Mouse (Mus musculus) G1E (cell line): ENCODE results near the gene Gpr155. TPM values are rescaled to one million over a fixed set of nuclear protein-coding genes. Genes with fewer than 3 reads are reported as not detected.

Experiments
- ATAC-seq: 2 replicates; pipeline ENCODE4 v1.8.0; 2016; ENCODE audit warnings: mild to moderate bottlenecking; ENCODE audit not compliant: insufficient number of reproducible peaks, poor library complexity, low FRiP score, severe bottlenecking; ENCODE audit errors: extremely low read depth
- DNase-seq: peaks from one replicate; pipeline ENCODE4 v3.0.0; 2012; ENCODE audit warnings: low spot score
- H3K27me3 ChIP-seq: 2 replicates; pipeline ENCODE4 v1.6.1; 2012; ENCODE audit warnings: mild to moderate bottlenecking, low read length, inconsistent platforms; ENCODE audit not compliant: insufficient read depth
- H3K36me3 ChIP-seq: replicated peaks from 2 replicates; pipeline ENCODE3; 2012; ENCODE audit warnings: mild to moderate bottlenecking, inconsistent platforms
- H3K4me1 ChIP-seq: 2 replicates; pipeline ENCODE4 v1.6.1; 2012; ENCODE audit warnings: low read depth, low read length, inconsistent platforms, mixed read lengths; ENCODE audit not compliant: insufficient read depth
- H3K4me3 ChIP-seq: 2 replicates; pipeline ENCODE4 v1.5.1; 2012; ENCODE audit warnings: low read depth, mild to moderate bottlenecking, inconsistent platforms, low read length, moderate library complexity, mixed read lengths
- H3K9me3 ChIP-seq: replicated peaks from 2 replicates; pipeline ENCODE4 v1.6.1; 2012; ENCODE audit warnings: inconsistent platforms
- CTCF ChIP-seq: IDR thresholded peaks from 2 replicates; pipeline ENCODE4 v1.5.1; 2012; ENCODE audit warnings: low read depth, low read length, inconsistent platforms, mixed read lengths
- GATA1 ChIP-seq: IDR thresholded peaks from 2 replicates; pipeline ENCODE4 v1.6.1; 2012; ENCODE audit warnings: borderline replicate concordance, low read length, inconsistent platforms, mixed read lengths
- GATA2 ChIP-seq: IDR thresholded peaks from 2 replicates; pipeline ENCODE4 v1.6.1; 2012; ENCODE audit warnings: low read depth, low read length, inconsistent platforms, borderline replicate concordance
- POLR2AphosphoS5 ChIP-seq: IDR thresholded peaks from 2 replicates; pipeline ENCODE4 v1.6.1; 2012; ENCODE audit warnings: low read depth, low read length, inconsistent platforms; ENCODE audit not compliant: insufficient replicate concordance
- TAL1 ChIP-seq: conservative IDR thresholded peaks from 2 replicates; pipeline ENCODE4 v1.6.1; 2012; ENCODE audit warnings: low read depth, low read length, inconsistent platforms, mixed read lengths
- polyA plus RNA-seq: library from polyadenylated mRNA; stranded (reverse); fragments of >175 nt; gene quantifications from 2 replicates; pipeline ENCODE4 v1.2.3, GENCODE M21; 2012
- total RNA-seq, 2 experiments: library from RNA; stranded (forward) in 1 of 2; stranded (reverse) in 1 of 2; fragments of 200-1000 nt in 1 of 2; fragments of >200 nt in 1 of 2; fragmentation: Nextera tagmentation in 1 of 2; gene quantifications; 2 replicates each; pipeline ENCODE4 v1.2.3; 2014 to 2017

Gene Gpr155
- total and polyA plus RNA-seq, 3 experiments = 0.67 to 6.0 (median 3.7) TPM

GRCm38 (mm10) chr2:73394476-73394875 is 8.1 kb upstream of the Gpr155 start:
- TF ChIP-seq GATA2 = no peak
- no peak for TF ChIP-seq TAL1
- TF ChIP-seq POLR2AphosphoS5 = no peak
- no peak for TF ChIP-seq GATA1
- no peak for TF ChIP-seq CTCF
- ATAC-seq (no peak), DNase-seq (no peak)
- H3K4me3 ChIP-seq = no peak overlapping the region
- no peaks in the 10 kb centered on the region for H3K9me3 ChIP-seq
- H3K4me1 ChIP-seq = peaks cover 2% of the 10 kb centered on the region; the same call in 1 of the 2 replicates
- H3K27me3 ChIP-seq = peaks cover 31% of the 10 kb centered on the region
- H3K36me3 ChIP-seq = peaks cover 10% of the 10 kb centered on the region

DNA sequence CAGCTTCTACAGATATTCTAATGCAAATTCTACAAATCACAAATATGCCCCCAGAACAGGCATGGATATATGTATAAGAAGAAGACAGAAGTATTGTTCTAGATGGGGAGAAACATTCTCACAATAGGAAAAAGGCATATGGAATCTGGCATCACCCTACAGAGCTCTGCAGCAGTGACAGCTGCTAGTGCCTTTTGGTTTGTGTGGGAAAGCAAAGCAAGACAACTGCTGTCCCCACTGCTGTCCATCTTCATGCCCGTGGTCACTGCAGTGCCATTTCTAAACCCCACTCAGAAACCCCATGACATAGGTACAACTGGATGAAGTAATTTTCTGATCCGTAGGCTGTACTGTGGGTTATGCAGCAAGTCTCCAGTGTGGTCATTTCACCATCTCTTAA is 6.4 kb upstream of the Gpr155 start:
- no peak for TF ChIP-seq CTCF
- no peak for TF ChIP-seq GATA2
- peaks cover 10% of the 10 kb centered on the region for H3K36me3 ChIP-seq
- peaks cover 8% of the 10 kb centered on the region for H3K4me1 ChIP-seq
- ATAC-seq = no peak
- no peaks in the 10 kb centered on the region for H3K9me3 ChIP-seq
- DNase-seq = no peak
- H3K4me3 ChIP-seq = no peak overlapping the region
- H3K27me3 ChIP-seq = peaks cover 21% of the 10 kb centered on the region

GRCm38 (mm10) chr2:73389951-73390350 is 3.6 kb upstream of the Gpr155 start:
- H3K27me3 ChIP-seq = peaks cover 7% of the 10 kb centered on the region
- ATAC-seq (no peak), DNase-seq (no peak)
- no peak for TF ChIP-seq GATA2
- no peak for TF ChIP-seq TAL1
- no peak for TF ChIP-seq POLR2AphosphoS5
- TF ChIP-seq CTCF = no peak
- no peak for TF ChIP-seq GATA1
- H3K4me1 ChIP-seq = peaks cover 21% of the 10 kb centered on the region
- no peaks in the 10 kb centered on the region for H3K9me3 ChIP-seq
- no peak overlapping the region for H3K4me3 ChIP-seq
- H3K36me3 ChIP-seq = peaks cover 10% of the 10 kb centered on the region

DNA sequence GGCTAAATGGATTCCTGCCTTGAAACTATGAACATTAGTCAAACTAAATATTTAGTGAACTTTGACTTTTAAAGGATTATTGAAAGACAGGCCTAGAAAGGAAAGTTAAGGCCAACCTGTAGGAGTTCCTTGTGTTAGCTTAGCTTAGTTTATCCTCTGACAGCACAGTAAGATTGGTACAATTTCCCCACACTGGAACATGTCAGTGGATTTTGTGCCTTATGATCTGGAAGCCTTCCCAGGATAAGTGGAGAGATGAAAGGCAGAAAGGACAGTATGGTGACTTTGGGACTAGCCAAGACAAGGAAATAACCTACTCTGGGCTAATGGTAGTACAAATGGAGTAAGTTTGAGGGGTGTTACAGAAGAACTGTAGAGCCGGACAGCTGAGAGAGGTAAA is 1.4 kb upstream of the Gpr155 start:
- Histone ChIP-seq H3K4me1 (peaks cover 22% of the 10 kb centered on the region), H3K27me3 (no peaks in the 10 kb centered on the region), H3K9me3 (no peaks in the 10 kb centered on the region), H3K4me3 (no peak overlapping the region; the same call in 1 of the 2 replicates), H3K36me3 (peaks cover 10% of the 10 kb centered on the region)
- no peak for ATAC-seq
- TF ChIP-seq GATA2 (no peak), TAL1 (no peak), POLR2AphosphoS5 (no peak), CTCF (no peak), GATA1 (no peak)
- no peak for DNase-seq

- Histone ChIP-seq H3K4me1 (peaks cover 21% of the 10 kb centered on the region), H3K4me3 (peak overlapping the region; percentile 89), H3K27me3 (no peaks in the 10 kb centered on the region), H3K36me3 (peaks cover 18% of the 10 kb centered on the region), H3K9me3 (no peaks in the 10 kb centered on the region)
- DNase-seq (no peak), ATAC-seq (no peak)
- no peak for TF ChIP-seq TAL1
- no peak for TF ChIP-seq POLR2AphosphoS5
- TF ChIP-seq CTCF = no peak
- no peak for TF ChIP-seq GATA1
- no peak for TF ChIP-seq GATA2
Observed at GRCm38 (mm10) chr2:73385641-73386355, 574 bp downstream of the Gpr155 start.

GRCm38 (mm10) chr2:73385172-73385571 is 1.2 kb downstream of the Gpr155 start:
- ATAC-seq (no peak), DNase-seq (no peak)
- no peak overlapping the region for H3K4me3 ChIP-seq
- TF ChIP-seq POLR2AphosphoS5 (no peak), TAL1 (no peak), GATA2 (no peak), GATA1 (no peak), CTCF (no peak)
- peaks cover 21% of the 10 kb centered on the region for H3K4me1 ChIP-seq
- no peaks in the 10 kb centered on the region for H3K27me3 ChIP-seq
- peaks cover 21% of the 10 kb centered on the region for H3K36me3 ChIP-seq
- no peaks in the 10 kb centered on the region for H3K9me3 ChIP-seq
